Mouse (Mus musculus) testis, postnatal 14 days (tissue): ENCODE measurements around the gene 2010111I01Rik.

Experiments used
- DNase-seq: peaks from one replicate; pipeline ENCODE4 v3.0.0; 2021; ENCODE audit warnings: low spot score

The 2010111I01Rik gene

GRCm38 (mm10) chr13:63245812-63246211 is 281.1 kb downstream of the 2010111I01Rik start:
- DNase-seq: no peak

GRCm38 (mm10) chr13:63246332-63246940 is 281.7 kb downstream of the 2010111I01Rik start:
- no peak for DNase-seq

GRCm38 (mm10) chr13:63247041-63247440 is 282.3 kb downstream of the 2010111I01Rik start:
- DNase-seq: no peak

GRCm38 (mm10) chr13:63247631-63248030 is 282.9 kb downstream of the 2010111I01Rik start:
- DNase-seq: no peak

GRCm38 (mm10) chr13:63248318-63248717 is 283.6 kb downstream of the 2010111I01Rik start:
- DNase-seq: no peak

- no peak for DNase-seq
Measured at GRCm38 (mm10) chr13:63249171-63249570, 284.5 kb downstream of the 2010111I01Rik start.

- DNase-seq: no peak
Measured at GRCm38 (mm10) chr13:63249741-63250431, 285.2 kb downstream of the 2010111I01Rik start.

GRCm38 (mm10) chr13:63250441-63250980 is 285.8 kb downstream of the 2010111I01Rik start:
- DNase-seq: no peak

- no peak for DNase-seq
Measured at GRCm38 (mm10) chr13:63251118-63251889, 286.6 kb downstream of the 2010111I01Rik start.

GRCm38 (mm10) chr13:63252295-63253010 is 287.8 kb downstream of the 2010111I01Rik start:
- no peak for DNase-seq

GRCm38 (mm10) chr13:63253147-63253546 is 288.5 kb downstream of the 2010111I01Rik start:
- DNase-seq: no peak

- no peak for DNase-seq
Measured at GRCm38 (mm10) chr13:63253886-63254636, 289.4 kb downstream of the 2010111I01Rik start.

GRCm38 (mm10) chr13:63255519-63256011 is 290.9 kb downstream of the 2010111I01Rik start:
- DNase-seq: no peak

GRCm38 (mm10) chr13:63256146-63256545 is 291.5 kb downstream of the 2010111I01Rik start:
- DNase-seq: no peak

GRCm38 (mm10) chr13:63256807-63257206 is 292.1 kb downstream of the 2010111I01Rik start:
- peak; percentile 69 for DNase-seq

- no peak for DNase-seq
Measured at GRCm38 (mm10) chr13:63258167-63258582, 293.5 kb downstream of the 2010111I01Rik start.

GRCm38 (mm10) chr13:63258671-63259070 is 294.0 kb downstream of the 2010111I01Rik start:
- no peak for DNase-seq

GRCm38 (mm10) chr13:63260133-63260532 is 295.4 kb downstream of the 2010111I01Rik start:
- no peak for DNase-seq

GRCm38 (mm10) chr13:63260753-63261631 is 296.3 kb downstream of the 2010111I01Rik start:
- no peak for DNase-seq

GRCm38 (mm10) chr13:63261676-63262075 is 297.0 kb downstream of the 2010111I01Rik start:
- no peak for DNase-seq
